Mouse (Mus musculus) left cerebral cortex, adult 8-10 months (tissue): ENCODE results near the gene Pcif1. TPM values are rescaled to one million over a fixed set of nuclear protein-coding genes. Genes with fewer than 3 reads are reported as not detected.
A peak's percentile ranks its signal among the peaks of the same experiment; 100 is the strongest.

Source experiments
- DNase-seq, 2 experiments: peaks; one replicate each; pipeline ENCODE4 v3.0.0; 2022; ENCODE audit warnings: low spot score in 2 of 2
- total RNA-seq, 4 experiments: library from RNA; stranded (reverse); gene quantifications; 2 replicates each; pipeline ENCODE4 v1.2.4; 2022

Gene Pcif1
- total RNA-seq, 4 experiments from 2014 or later: 47.7 to 59.4 (median 52.0) TPM

GRCm38 (mm10) chr2:164892696-164893216, 13.7 kb downstream of the Pcif1 start:
- DNase-seq: no peak

GRCm38 (mm10) chr2:164894048-164894447, 14.9 kb downstream of the Pcif1 start:
- DNase-seq: no peak

DNA sequence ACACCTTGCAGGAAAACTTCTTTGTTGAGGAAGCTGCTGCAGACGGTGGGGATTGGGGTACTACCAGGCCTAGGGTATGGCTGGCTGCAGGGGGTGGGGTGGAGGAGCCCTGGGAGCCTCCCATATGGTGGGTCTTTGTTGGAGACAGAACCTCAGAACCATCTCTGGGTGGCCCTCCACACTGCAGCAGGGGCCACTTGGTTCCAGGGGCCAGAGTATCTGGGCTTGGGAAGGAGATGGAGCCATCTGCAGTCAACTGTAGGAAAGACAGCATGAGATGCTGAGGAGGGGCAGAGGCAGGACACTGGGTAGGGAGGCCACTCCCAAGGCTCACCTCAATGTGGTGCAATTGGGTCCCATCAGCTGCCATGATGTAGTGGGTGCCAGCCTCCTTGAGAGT, 15.5 kb downstream of the Pcif1 start:
- DNase-seq: no peak

DNA sequence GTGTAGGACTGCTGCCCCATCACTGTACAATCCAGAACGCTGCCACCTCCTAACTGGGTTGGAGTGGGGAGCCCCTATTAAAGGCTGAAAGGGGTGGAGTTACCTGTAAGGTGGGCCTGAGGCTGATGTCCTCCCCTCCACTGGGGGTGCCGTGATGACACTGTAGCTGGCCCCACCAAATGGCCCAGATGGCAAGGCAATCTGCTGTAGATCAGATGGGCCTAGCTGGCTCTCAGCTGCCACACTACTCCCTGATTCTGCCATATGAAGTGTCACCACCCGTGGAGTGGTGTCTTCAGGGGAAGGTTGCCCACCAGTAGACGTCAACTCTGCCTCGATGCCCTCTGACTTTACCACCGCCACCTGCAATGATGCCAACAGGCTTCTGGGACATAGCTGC, 16.8 kb downstream of the Pcif1 start:
- DNase-seq: no peak

DNA sequence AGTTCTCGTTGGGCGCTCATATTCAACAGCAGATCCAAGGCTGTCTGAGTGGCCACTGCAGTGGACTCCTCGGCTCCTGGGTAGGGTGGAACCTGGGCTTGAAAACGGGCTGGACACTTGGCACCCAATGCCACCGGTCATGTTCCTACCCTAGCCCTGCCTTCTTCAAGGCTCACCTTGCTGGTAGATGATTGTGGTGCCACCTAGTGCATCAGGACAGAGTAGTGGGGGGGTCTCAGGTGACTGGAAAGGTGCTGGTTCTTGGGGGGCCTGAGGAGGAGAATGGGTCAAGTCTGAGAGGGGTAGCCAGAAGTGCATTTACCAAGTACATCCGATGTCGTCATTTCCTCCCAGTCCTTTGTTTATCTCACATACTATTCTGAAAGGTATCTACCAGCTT, 18.9 kb downstream of the Pcif1 start:
- DNase-seq: no peak

DNA sequence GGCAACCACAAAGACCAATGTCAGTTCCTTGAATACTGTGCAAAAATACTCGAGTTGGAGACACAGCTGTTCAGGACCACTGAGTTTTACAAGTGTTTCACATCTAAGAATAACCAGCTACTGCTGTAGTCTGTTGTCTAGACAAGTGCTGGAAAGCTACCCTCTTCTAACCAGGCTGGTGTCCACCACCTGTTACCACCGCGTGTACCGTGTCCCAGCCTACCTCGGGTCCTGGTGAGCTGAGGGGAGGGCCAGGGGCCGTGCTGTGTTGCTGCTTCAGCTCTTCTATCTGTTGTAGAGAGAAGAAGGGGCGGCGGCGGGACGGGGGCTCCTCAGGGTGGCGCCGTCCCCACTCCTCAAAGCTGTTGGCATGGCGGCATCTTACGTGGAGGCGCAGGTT, 19.9 kb downstream of the Pcif1 start:
- no peak for DNase-seq

DNA sequence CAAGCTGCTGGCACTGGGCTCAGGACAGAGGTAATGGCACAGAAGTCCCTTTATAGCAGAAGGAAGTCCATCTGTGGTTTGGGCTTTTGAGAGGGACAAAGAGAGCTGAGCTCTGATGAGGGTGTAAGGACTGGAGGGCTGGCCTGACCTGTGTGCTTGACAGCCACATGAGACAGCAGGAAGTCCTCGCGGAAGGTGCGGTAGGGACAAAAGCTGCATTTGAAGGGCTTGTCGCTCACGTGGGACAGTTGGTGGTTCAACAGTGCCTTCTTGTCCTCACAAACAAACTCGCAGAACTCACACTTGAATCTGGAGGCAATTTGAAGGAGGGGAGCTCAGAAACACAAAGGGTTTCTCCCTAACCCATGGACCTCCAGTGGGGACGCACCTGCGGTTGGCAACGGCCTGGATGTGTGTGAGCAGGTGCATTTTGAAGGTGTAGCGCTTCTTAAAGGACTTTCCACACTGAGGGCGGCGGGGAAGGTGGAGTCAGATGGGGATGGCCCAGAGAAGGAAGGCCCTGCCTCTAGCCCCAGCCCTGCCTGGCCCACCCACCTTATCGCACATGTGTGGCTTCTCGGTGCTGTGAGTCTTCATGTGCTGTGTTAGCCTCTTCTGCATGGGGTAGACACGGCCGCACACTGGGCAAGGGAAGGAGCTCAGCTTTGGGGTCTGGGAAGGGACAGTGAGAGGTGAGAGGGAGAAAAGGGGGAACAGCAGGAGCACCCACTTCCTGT, 20.8 kb downstream of the Pcif1 start:
- DNase-seq: no peak

- no peak for DNase-seq
Measured at GRCm38 (mm10) chr2:164901380-164901779, 22.3 kb downstream of the Pcif1 start.

GRCm38 (mm10) chr2:164903496-164903895, 24.4 kb downstream of the Pcif1 start:
- no peak for DNase-seq

GRCm38 (mm10) chr2:164906071-164906470, 27.0 kb downstream of the Pcif1 start:
- no peak for DNase-seq

- no peak for DNase-seq
Measured at GRCm38 (mm10) chr2:164907511-164907910, 28.4 kb downstream of the Pcif1 start.

GRCm38 (mm10) chr2:164908011-164908410, 28.9 kb downstream of the Pcif1 start:
- DNase-seq: no peak

DNA sequence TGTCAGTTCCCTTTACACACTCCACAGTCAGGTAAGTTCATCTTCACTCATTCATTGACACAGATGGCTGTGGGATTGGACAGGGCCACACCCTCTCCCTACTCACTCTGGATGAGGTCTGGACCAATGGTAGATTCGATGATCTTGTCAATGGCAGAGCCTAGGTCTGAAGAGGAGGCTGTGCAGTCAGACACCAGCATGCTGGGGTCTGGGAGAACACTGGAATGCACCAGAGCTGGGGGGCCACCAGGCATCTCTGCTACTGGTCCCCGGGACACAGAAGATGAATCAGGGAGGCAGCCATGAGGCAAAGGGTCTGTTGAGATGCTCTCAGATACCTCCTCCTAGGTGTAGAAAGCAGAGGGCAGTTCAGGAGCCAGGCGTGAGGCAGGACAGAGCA, 30.0 kb downstream of the Pcif1 start:
- DNase-seq: no peak

- DNase-seq: no peak
Measured at GRCm38 (mm10) chr2:164909542-164909941, 30.4 kb downstream of the Pcif1 start.

GRCm38 (mm10) chr2:164910360-164911061, 31.4 kb downstream of the Pcif1 start:
- no peak for DNase-seq

DNA sequence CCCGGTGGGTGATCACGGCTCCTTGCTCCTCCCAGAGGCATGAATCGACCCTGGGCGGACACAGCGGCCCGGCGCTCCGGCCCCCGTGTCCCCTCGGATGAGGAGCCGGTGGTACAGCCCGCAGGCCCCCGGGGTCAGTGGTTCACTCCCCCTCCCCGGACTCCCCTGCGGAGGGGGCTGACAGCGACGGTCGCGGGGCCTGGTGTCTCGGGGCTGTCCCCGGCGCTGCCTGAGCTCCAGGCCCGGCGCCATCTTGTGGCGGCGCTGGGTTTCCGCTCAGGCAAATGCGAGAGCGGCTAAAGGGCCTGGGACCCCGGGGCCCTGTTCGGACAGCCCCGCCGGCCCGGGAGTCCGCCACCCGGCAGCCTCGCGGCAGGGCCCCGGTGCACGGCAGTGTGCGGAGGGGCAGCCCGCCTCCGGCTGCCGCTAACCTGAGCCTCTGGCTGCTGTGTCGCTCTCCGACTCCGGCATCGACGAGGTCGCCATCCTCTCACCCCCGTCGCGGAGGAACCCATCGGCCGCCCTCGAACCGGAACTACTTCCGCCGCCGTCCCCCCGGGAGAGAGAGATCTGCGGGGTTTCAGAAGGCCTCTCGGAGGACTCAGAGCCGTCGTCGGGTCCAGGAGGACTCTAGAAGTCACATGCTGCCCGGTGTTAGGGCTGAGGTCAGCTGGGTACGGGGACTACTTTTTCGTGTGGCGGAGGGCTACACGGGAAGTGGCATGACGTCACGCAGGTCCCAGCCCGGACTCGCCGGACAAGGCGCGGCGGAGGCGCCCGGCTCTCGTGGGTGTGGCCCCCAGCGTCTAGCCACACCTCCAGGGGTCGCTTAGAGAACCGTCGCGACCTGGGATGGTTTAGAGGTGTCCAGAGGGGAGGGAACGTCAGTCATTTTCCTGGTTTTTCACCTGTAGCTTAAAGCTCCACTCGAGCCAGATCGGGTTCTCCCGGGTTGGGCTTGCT, 32.3 kb downstream of the Pcif1 start, which contains the start of gene Zfp335:
Zfp335 (minus strand) TSS at position 672 of the 963 bp plus-strand sequence.
- peak; percentile 89 to 93 for DNase-seq

- DNase-seq: peak in 1 of 2 experiments; percentile 78
Measured at GRCm38 (mm10) chr2:164912151-164912550, 33.0 kb downstream of the Pcif1 start.

DNA sequence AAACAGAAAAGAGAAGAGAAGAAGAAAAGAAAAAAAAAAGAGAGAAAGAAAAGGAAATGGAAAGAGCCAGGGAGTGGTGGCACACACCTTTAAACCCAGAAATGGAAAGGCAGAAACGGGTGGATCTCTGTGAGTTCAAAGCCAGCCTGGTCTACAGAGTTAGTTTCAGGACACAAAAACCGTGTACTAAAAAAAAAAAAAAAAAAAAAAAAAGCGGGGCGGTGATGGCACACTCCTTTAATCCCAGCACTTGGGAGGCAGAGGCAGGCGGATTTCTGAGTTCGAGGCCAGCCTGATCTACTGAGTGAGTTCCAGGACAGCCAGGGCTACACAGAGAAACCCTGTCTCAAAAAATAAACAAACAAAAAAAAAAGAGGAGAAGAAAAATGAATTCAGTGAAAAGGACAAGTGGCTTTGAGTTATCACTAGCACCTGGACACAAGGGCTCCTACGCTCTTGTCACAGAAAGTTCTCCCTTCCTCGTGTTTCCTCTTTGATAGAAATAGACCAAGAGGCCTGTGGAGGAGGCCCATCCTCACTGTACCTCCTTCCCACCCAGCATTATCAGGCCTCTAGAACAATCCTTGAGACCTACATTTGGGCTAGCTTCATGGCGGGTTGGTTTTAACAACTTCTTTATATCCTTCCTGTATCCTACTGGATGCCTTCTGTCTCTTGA, 33.8 kb downstream of the Pcif1 start:
- DNase-seq: no peak

- DNase-seq: no peak
Measured at GRCm38 (mm10) chr2:164913428-164913786, 34.3 kb downstream of the Pcif1 start.

DNA sequence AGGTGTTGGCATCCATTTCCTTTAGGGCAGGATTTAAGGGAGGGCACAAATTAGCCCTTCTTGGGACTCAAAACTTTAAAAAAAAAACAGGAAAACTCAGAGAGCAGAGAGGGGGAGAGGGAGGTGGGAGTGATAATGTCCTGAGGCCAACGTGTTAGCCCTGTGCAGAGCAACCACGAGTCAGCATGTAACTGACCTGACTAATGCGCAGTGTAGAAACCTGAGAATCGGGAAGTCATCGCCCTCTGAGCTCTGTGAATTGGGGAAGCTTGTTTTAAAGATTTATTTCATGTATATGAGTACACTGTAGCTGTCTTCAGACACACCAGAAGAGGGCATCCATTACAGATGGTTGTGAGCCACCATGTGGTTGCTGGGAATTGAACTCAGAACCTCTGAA, 37.7 kb downstream of the Pcif1 start:
- DNase-seq: no peak

DNA sequence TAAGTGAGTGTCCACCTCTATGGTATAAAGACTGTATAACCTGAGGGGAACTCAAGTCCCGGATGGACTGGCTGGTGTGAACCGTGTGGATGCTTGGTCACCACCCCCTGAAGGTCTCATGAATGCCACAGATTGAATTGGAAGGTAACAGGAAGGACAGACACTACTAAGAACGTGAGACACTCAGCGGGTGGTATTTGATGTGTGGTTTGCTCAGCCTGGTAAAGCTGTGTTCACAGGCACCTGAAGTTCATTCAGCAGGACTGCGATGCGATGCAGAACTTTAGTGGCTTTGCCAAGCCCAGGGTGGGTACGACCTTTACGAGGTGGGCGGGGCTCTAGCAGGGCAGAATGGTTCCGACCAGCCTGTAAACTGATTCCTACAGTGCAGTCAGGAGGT, 38.3 kb downstream of the Pcif1 start:
- DNase-seq: no peak
